Mouse (Mus musculus) lung, adult 2 months (tissue): ENCODE measurements at regions not wholly inside any gene's neighbourhood (a gene's known extent, or its start where the extent isn't known, plus 50 kb on each side); places are given as distances from the start of the nearest gene placed in this dataset.

Source experiments
- CTCF ChIP-seq: fragments of 200-500 bp; IDR thresholded peaks from 2 replicates; pipeline ENCODE4 v1.5.1; 2011; ENCODE audit warnings: mild to moderate bottlenecking, low read length, control low read depth; ENCODE audit not compliant: insufficient read depth
- POLR2A ChIP-seq: fragments of 200-500 bp; IDR thresholded peaks from 2 replicates; pipeline ENCODE4 v1.6.1; 2011; ENCODE audit warnings: low read depth, mild to moderate bottlenecking, control low read depth, low read length, borderline replicate concordance; ENCODE audit errors: extremely low read depth

GRCm38 (mm10) chr8:126847664-126848353 is 97.8 kb downstream of the Tomm20 start:
- TF ChIP-seq POLR2A (peak; percentile 16; the same call in 1 of the 2 replicates), CTCF (no peak)
